Mouse (Mus musculus) lung, adult 2 months (tissue): Measurements from ENCODE around the gene Pla2r1. TPM values are rescaled to one million over a fixed set of nuclear protein-coding genes. Genes with fewer than 3 reads are reported as not detected.

Experiments used
- DNase-seq: peaks from one replicate; pipeline ENCODE4 v3.0.0; 2022
- H3K4me1 ChIP-seq: fragments of 200-500 bp; 2 replicates; pipeline ENCODE4 v1.6.1; 2011; ENCODE audit warnings: low read length; ENCODE audit not compliant: control insufficient read depth, insufficient read depth
- H3K4me3 ChIP-seq: fragments of 200-500 bp; replicated peaks from 2 replicates; pipeline ENCODE3; 2011; ENCODE audit warnings: low read depth, mild to moderate bottlenecking, control low read depth, low read length; ENCODE audit errors: extremely low read depth
- CTCF ChIP-seq: fragments of 200-500 bp; IDR thresholded peaks from 2 replicates; pipeline ENCODE4 v1.5.1; 2011; ENCODE audit warnings: mild to moderate bottlenecking, low read length, control low read depth; ENCODE audit not compliant: insufficient read depth
- POLR2A ChIP-seq: fragments of 200-500 bp; IDR thresholded peaks from 2 replicates; pipeline ENCODE4 v1.6.1; 2011; ENCODE audit warnings: low read depth, mild to moderate bottlenecking, control low read depth, low read length, borderline replicate concordance; ENCODE audit errors: extremely low read depth
- WGBS: fragments of 180-500 bp; shearing (Covaris S2); methylation state at CpG from one replicate; pipeline ENCODE4 v1.1.7; 2018; 5-methylcytosine and 5-hydroxymethylcytosine counted together
- polyA plus RNA-seq: library from polyadenylated mRNA; depleted of rRNA; stranded (reverse); fragments of >200 nt; gene quantifications from 2 replicates; pipeline ENCODE4 v1.2.3, GENCODE M21; 2012; rRNA removed

Pla2r1 gene
- polyA plus RNA-seq, result 9.3 and 14.1 TPM in 2 replicates

DNA sequence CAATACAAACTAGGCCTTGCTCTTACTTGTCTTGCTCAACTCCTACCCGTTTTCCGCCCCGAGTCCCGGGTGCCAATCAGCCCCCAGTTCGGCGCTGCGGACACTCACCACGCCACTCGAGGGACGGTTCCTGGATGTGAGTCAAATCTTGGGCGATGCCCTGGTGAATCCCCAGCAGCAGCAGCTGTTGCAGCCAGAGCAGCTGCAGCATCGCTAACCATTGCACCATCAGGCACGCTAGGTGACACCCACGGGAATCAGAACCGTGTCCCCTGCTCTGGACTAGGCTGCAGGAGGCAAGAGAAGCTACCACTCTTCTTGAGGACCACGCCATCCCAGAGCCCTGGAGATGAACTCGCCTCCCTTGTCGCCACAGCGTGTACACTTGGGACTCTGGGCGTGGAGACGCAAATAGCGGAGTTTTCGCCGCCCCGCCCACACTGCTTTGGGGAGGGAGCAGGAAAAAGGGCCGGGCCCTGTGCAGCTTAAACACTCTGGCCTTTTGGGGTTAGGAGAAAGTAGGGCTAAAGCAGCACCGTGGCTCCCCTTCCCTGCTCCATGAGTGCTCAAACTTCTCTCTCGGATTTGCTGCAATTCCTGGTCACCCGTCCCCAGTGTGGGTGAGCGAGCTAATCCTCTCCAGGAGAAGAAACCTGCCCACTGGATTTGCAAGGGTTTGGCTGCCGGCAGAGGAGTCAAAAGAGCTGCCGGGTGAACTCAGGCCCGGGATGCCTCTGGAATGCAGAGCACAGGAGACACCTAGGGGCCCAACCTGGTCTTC is at the start of gene Pla2r1:
Pla2r1 (minus strand) TSS at position 407 of the 781 bp plus-strand sequence.
- DNase-seq, result peak; percentile 51
- Histone ChIP-seq H3K4me1 (no peaks in the 10 kb centered on the region; the same call in 1 of the 2 replicates), H3K4me3 (peak within 1 kb of the TSS; percentile 78)
- no peak for TF ChIP-seq CTCF
- peak; percentile 81; the same call in 1 of the 2 replicates for TF ChIP-seq POLR2A
- 8% methylated on average over 33 of the region's 33 CpGs for WGBS

GRCm38 (mm10) chr2:60601326-60601725 is 48.2 kb upstream of the Pla2r1 start:
- WGBS, result 82% methylated on average over 2 of the region's 2 CpGs
- DNase-seq, result no peak
- no peak overlapping the region for H3K4me3 ChIP-seq
- H3K4me1 ChIP-seq, result no peaks in the 10 kb centered on the region
- no peak for TF ChIP-seq POLR2A
- no peak for TF ChIP-seq CTCF

- no peak for TF ChIP-seq CTCF
- TF ChIP-seq POLR2A, result no peak
- Histone ChIP-seq H3K4me3 (no peak overlapping the region), H3K4me1 (no peaks in the 10 kb centered on the region)
- 89% methylated on average over 2 of the region's 2 CpGs for WGBS
- no peak for DNase-seq
Measured at GRCm38 (mm10) chr2:60600863-60601262, 47.8 kb upstream of the Pla2r1 start.

- 78% methylated on average over 4 of the region's 4 CpGs for WGBS
- no peak for DNase-seq
- Histone ChIP-seq H3K4me1 (no peaks in the 10 kb centered on the region), H3K4me3 (no peak overlapping the region)
- TF ChIP-seq CTCF (no peak), POLR2A (no peak)
Measured at GRCm38 (mm10) chr2:60583416-60583815, 30.3 kb upstream of the Pla2r1 start.

DNA sequence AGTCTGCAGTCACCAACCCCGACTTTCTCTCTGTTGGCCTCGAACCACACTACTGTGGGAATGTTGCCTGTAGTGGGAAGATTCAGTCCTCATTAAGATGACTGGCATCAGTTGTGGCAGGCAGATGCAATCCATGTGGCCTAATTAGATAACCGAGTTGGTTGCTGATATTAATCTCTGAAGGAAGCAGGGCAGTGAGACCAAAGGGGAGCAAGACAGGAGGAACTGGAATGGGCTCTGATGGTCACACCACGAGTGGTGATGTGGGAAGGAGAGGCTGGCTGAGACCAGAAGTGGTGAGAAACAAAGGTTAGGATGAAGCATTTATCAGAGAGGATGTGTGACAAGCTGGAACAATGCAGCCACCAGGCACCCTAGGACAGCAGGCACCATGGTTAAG is 1.5 kb upstream of the Pla2r1 start:
- H3K4me1 ChIP-seq, result no peaks in the 10 kb centered on the region; the same call in 1 of the 2 replicates
- H3K4me3 ChIP-seq, result no peak overlapping the region
- TF ChIP-seq POLR2A (no peak), CTCF (no peak)
- DNase-seq, result no peak
- WGBS, result 64% methylated on average over 4 of the region's 4 CpGs

GRCm38 (mm10) chr2:60552177-60552901 is 769 bp downstream of the Pla2r1 start:
- peak overlapping the region; percentile 78 for H3K4me3 ChIP-seq
- 52% methylated on average over 21 of the region's 21 CpGs for WGBS
- DNase-seq, result no peak
- H3K4me1 ChIP-seq, result no peaks in the 10 kb centered on the region; the same call in 1 of the 2 replicates
- no peak for TF ChIP-seq CTCF

DNA sequence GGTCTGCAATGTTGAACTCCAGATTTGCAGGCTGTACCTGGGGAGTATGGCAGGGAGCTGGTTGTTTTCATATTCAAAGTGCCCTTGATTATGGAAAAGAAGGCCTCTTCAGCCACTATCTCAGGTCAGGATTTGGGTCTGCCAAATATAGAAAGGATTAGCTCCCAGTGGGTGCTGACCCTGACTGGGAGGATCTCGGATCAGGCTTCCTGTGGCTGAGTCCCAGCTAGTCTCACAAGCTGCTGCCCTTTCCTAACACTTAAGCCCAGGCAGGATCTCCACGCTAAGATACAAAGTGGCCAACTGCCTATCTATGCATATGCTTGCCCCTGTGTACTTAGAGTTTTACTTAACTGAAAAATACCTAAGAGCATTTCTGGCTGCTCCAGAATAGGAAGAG is 1.4 kb downstream of the Pla2r1 start:
- Histone ChIP-seq H3K4me1 (no peaks in the 10 kb centered on the region; the same call in none of the 2 replicates), H3K4me3 (no peak overlapping the region)
- DNase-seq, result no peak
- TF ChIP-seq CTCF (no peak), POLR2A (no peak)
- 70% methylated on average over 2 of the region's 2 CpGs for WGBS

- Histone ChIP-seq H3K4me3 (no peak overlapping the region), H3K4me1 (peaks cover 2% of the 10 kb centered on the region)
- TF ChIP-seq CTCF, result no peak
- TF ChIP-seq POLR2A, result no peak
- WGBS, result 91% methylated on average over 8 of the region's 8 CpGs
- DNase-seq, result no peak
Measured at GRCm38 (mm10) chr2:60550521-60550920, 2.6 kb downstream of the Pla2r1 start.

DNA sequence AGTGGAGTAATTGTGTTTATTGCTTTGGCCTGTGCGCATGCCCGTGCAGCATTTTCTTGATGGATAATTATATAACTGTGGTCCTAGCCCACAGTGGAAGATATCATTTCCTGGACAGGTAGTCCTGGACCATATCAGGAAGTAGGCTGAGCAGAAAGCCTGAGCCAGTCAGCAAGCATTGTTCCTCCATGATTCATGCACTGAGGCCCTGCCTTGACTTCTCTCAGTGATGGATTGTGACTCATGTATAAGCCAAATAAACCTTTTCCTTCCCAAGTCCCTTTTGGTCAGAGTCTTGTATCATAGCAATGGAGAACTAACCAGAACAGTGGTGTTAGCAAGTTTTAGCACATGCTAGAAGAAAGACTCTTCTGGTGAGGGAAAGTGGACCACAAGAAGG is 3.3 kb downstream of the Pla2r1 start:
- H3K4me1 ChIP-seq, result peaks cover 3% of the 10 kb centered on the region
- no peak overlapping the region for H3K4me3 ChIP-seq
- no peak for DNase-seq
- TF ChIP-seq CTCF (no peak), POLR2A (no peak)
- WGBS, result 81% methylated on average over 2 of the region's 2 CpGs

GRCm38 (mm10) chr2:60546082-60546481 is 7.0 kb downstream of the Pla2r1 start:
- 42% methylated on average over 4 of the region's 4 CpGs for WGBS
- no peak for DNase-seq
- Histone ChIP-seq H3K4me1 (peaks cover 3% of the 10 kb centered on the region; the same call in 1 of the 2 replicates), H3K4me3 (no peak overlapping the region)
- TF ChIP-seq POLR2A (no peak), CTCF (no peak)
